In the genomic region with DNA sequence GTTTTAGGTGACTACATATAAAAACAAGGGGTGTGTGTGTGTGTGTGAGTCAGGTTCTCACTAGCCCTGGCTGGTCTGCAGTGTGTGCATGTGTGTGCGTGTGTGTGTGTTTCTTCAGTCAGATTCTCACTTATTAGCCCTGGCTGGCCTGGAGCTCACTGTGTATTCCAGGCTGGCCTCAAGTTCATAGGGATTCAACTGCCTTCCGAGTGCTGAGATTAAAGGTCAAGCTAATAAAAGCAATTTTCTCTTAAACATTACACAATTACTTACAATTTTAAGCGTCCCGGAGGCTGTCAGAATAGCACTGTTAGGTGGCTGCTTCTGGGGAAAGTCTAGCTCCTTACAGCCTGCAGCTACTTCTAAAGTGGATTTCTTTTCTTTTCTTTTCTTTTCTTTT, we compare ENCODE assay signal across 9 mouse cellular contexts. TPM values are rescaled to one million over a fixed set of nuclear protein-coding genes. Genes with fewer than 3 reads are reported as not detected.
DNase-seq lines count a peak whose midpoint lies in the region; ATAC-seq and TF ChIP-seq lines count a peak whose summit lies in the region.
"Had no signal": no experiment of that assay in that cellular context is flagged by ENCODE, and none has a peak within 500 bp of the region (broad histone marks: within the 10 kb centered on the region; RNA-seq: fewer than 3 reads in every experiment).

Gene Angptl1 (plus strand): TSS at position 386 of the 400 bp plus-strand sequence.

- H3K9me3 ChIP-seq in embryonic facial prominence, embryonic 11.5 days (replicated peaks; ENCODE audit: control insufficient read depth, low read length) = no peaks in the 10 kb centered on the region
- no peaks in the 10 kb centered on the region for H3K9me3 ChIP-seq in hindbrain, embryonic 16.5 days (ENCODE audit: control insufficient read depth, low read length)
- H3K9me3 ChIP-seq in midbrain, embryonic 13.5 days = no peaks in the 10 kb centered on the region

- TF ChIP-seq CTCF in heart, adult 2 months (IDR thresholded peaks at IDR 0.05) = no peak

- WGBS in heart, adult 2 months = 54% methylated on average over 4 of the region's 4 CpGs
- WGBS in embryonic facial prominence, embryonic 11.5 days = 18% methylated on average over 4 of the region's 4 CpGs
- WGBS in hindbrain, embryonic 16.5 days = 54% methylated on average over 4 of the region's 4 CpGs
- 52% methylated on average over 4 of the region's 4 CpGs for WGBS in midbrain, embryonic 13.5 days

- DNase-seq in heart, adult 2 months = no peak
- DNase-seq in heart, adult 18-20 months = no peak
- DNase-seq in embryonic facial prominence, embryonic 11.5 days (ENCODE audit: low spot score) = peak; percentile 51
- no peak for DNase-seq in spleen, postnatal 10 days (ENCODE audit: low spot score in 2 of 2)
- DNase-seq in right cerebral cortex, adult 18-20 months = no peak
- no peak for DNase-seq in thymus, postnatal 14 days

- H3K4me2 ChIP-seq in embryonic facial prominence, embryonic 11.5 days (ENCODE audit: low read depth, low read length) = peak within 1 kb of the TSS; percentile 40
- peak within 1 kb of the TSS; percentile 26 for H3K4me2 ChIP-seq in hindbrain, embryonic 16.5 days (ENCODE audit: low read length)
- no peak within 1 kb of the TSS; the same call in 1 of the 2 replicates for H3K4me2 ChIP-seq in midbrain, embryonic 13.5 days (replicated peaks)

- no peaks in the 10 kb centered on the region for H3K36me3 ChIP-seq in heart, adult 2 months (ENCODE audit: control insufficient read depth, insufficient read depth, low read length)
- H3K36me3 ChIP-seq in embryonic facial prominence, embryonic 11.5 days (replicated peaks; ENCODE audit: control insufficient read depth, insufficient read depth, low read depth, low read length) = no peaks in the 10 kb centered on the region
- no peaks in the 10 kb centered on the region for H3K36me3 ChIP-seq in hindbrain, embryonic 16.5 days (ENCODE audit: control insufficient read depth, insufficient read depth, low read length)
- H3K36me3 ChIP-seq in midbrain, embryonic 13.5 days = no peaks in the 10 kb centered on the region

- TF ChIP-seq POLR2A in heart, adult 2 months (IDR thresholded peaks at IDR 0.05; ENCODE audit: insufficient read depth, low read depth, low read length) = no peak

- H3K4me3 ChIP-seq in heart, adult 2 months = peak within 1 kb of the TSS; percentile 41
- peak within 1 kb of the TSS; percentile 18; the same call in 1 of the 2 replicates for H3K4me3 ChIP-seq in embryonic facial prominence, embryonic 11.5 days (ENCODE audit: low read depth, low read length)
- no peak within 1 kb of the TSS for H3K4me3 ChIP-seq in hindbrain, embryonic 16.5 days (ENCODE audit: low read length)
- no peak within 1 kb of the TSS for H3K4me3 ChIP-seq in midbrain, embryonic 13.5 days (replicated peaks)

- intact Hi-C loops in heart, adult 2 months (cut with DNase I) = no loop called here

- peak within 1 kb of the TSS; percentile 2 for H3K9ac ChIP-seq in heart, adult 2 months (ENCODE audit: low read depth, low read length)
- H3K9ac ChIP-seq in embryonic facial prominence, embryonic 11.5 days (replicated peaks; ENCODE audit: low read length) = peak within 1 kb of the TSS; percentile 18; the same call in 1 of the 2 replicates
- no peak within 1 kb of the TSS for H3K9ac ChIP-seq in hindbrain, embryonic 16.5 days (ENCODE audit: low read depth, low read length)
- no peak within 1 kb of the TSS; the same call in 1 of the 2 replicates for H3K9ac ChIP-seq in midbrain, embryonic 13.5 days (replicated peaks)

- H3K4me1 ChIP-seq in heart, adult 2 months (ENCODE audit: control insufficient read depth, insufficient read depth, low read length) = peaks cover 3% of the 10 kb centered on the region
- no peaks in the 10 kb centered on the region; the same call in 1 of the 2 replicates for H3K4me1 ChIP-seq in embryonic facial prominence, embryonic 11.5 days (ENCODE audit: control insufficient read depth, insufficient read depth, low read length)
- peaks cover 6% of the 10 kb centered on the region; the same call in 1 of the 2 replicates for H3K4me1 ChIP-seq in hindbrain, embryonic 16.5 days (ENCODE audit: control insufficient read depth, insufficient read depth, low read depth, low read length)
- H3K4me1 ChIP-seq in midbrain, embryonic 13.5 days (replicated peaks) = peaks cover 18% of the 10 kb centered on the region

- peak; percentile 77 for ATAC-seq in embryonic facial prominence, embryonic 11.5 days (replicated peaks; ENCODE audit: insufficient number of reproducible peaks, low FRiP score, low TSS enrichment, low read depth)
- no peak for ATAC-seq in hindbrain, embryonic 16.5 days
- peak; percentile 58; the same call in 1 of the 2 replicates for ATAC-seq in midbrain, embryonic 13.5 days

- H3K27me3 ChIP-seq in heart, adult 2 months (ENCODE audit: control insufficient read depth, insufficient read depth, low read length) = no peaks in the 10 kb centered on the region
- no peaks in the 10 kb centered on the region for H3K27me3 ChIP-seq in embryonic facial prominence, embryonic 11.5 days (ENCODE audit: control insufficient read depth, insufficient read depth, low read length)
- no peaks in the 10 kb centered on the region for H3K27me3 ChIP-seq in hindbrain, embryonic 16.5 days (replicated peaks; ENCODE audit: control insufficient read depth, insufficient read depth, low read length)
- no peaks in the 10 kb centered on the region for H3K27me3 ChIP-seq in midbrain, embryonic 13.5 days
- H3K27me3 ChIP-seq: CH12.LX had no signal

- peak within 1 kb of the TSS; percentile 16; the same call in 1 of the 2 replicates for H3K27ac ChIP-seq in heart, adult 2 months
- peak within 1 kb of the TSS; percentile 74 for H3K27ac ChIP-seq in embryonic facial prominence, embryonic 11.5 days (replicated peaks; ENCODE audit: low read depth, low read length)
- H3K27ac ChIP-seq in hindbrain, embryonic 16.5 days (ENCODE audit: low read depth, low read length) = peak within 1 kb of the TSS; percentile 59
- H3K27ac ChIP-seq in midbrain, embryonic 13.5 days = peak within 1 kb of the TSS; percentile 51

- no peaks in the 10 kb centered on the region for H3K79me2 ChIP-seq in heart, adult 2 months (replicated peaks; ENCODE audit: control insufficient read depth, insufficient read depth, low read length)

- no peak for TF ChIP-seq EP300 in heart, adult 2 months (IDR thresholded peaks at IDR 0.05; ENCODE audit: insufficient read depth, low read depth, low read length)

RNA-seq across cellular contexts. Expression of gene Angptl1, which starts in this region (rescaled TPM):
- 1 to 10 TPM; 2.2 to 3.6 TPM for total RNA-seq in heart, adult 2 months (2021)
- 1.2 and 1.8 TPM in 2 replicates for polyA plus RNA-seq in heart, adult 2 months (2012; rRNA removed)
- 1 to 10 TPM; 2.1 to 3.1 TPM for total RNA-seq in heart, adult 18-20 months (2021)
- 12.2 and 12.5 TPM in 2 replicates for polyA plus RNA-seq in embryonic facial prominence, embryonic 11.5 days (2014; fragmentation: Nextera tagmentation; extraction: Ambion mirVana)
- 1.7 and 3.5 TPM in 2 replicates for polyA plus RNA-seq in hindbrain, embryonic 16.5 days (2015; fragmentation: Nextera tagmentation; extraction: Ambion mirVana)
- polyA plus RNA-seq in midbrain, embryonic 13.5 days (2015; fragmentation: Nextera tagmentation; extraction: Ambion mirVana) = 0.57 and 0.86 TPM in 2 replicates

Comparison
In these comparisons a context has a peak if more than half of its experiments do, and no peak if none do; other contexts are left out.
1. Peak in ATAC-seq and H3K27ac ChIP-seq in midbrain, embryonic 13.5 days; RNA of the gene not detected or under 1 TPM.
2. H3K27ac ChIP-seq: peak in every context shown above with its lines; median percentile 74 in embryonic facial prominence, embryonic 11.5 days; 59 in hindbrain, embryonic 16.5 days; 51 in midbrain, embryonic 13.5 days; 16 in heart, adult 2 months.
3. H3K4me3 ChIP-seq: peak in heart, adult 2 months (single experiment) and embryonic facial prominence, embryonic 11.5 days (single experiment); none in hindbrain, embryonic 16.5 days (single experiment) and midbrain, embryonic 13.5 days (single experiment).
4. H3K9ac ChIP-seq: peak in heart, adult 2 months (single experiment) and embryonic facial prominence, embryonic 11.5 days (single experiment); none in hindbrain, embryonic 16.5 days (single experiment) and midbrain, embryonic 13.5 days (single experiment).